Mouse (Mus musculus) neutrophil, adult 83 days (primary cell): ENCODE results near the gene Ptprq. TPM values are rescaled to one million over a fixed set of nuclear protein-coding genes. Genes with fewer than 3 reads are reported as not detected.

ENCODE experiments used
- total RNA-seq, 2 experiments: library from RNA; stranded (reverse); gene quantifications; one replicate each; pipeline ENCODE4 v1.2.4; 2023

Ptprq gene
- total RNA-seq = not detected

DNA sequence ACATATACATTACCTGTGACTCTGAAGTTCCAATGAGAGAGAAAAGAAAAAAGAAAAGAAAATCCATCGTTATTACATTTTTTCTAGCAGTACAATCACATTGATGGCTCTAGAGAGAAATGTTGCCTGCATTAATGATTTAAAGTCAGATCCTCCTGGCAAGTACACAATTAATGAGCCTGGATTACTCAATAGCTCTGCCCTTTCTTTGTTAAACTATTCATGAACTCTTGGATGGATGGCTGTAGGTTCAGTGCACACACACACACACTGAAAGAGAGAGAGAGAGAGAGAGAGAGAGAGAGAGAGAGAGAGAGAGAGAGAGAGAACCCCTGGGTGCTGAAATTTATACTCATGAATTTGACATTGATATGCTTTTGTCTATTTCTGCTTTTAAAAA, at the start of gene Ptprq:
Ptprq (minus strand) TSS at position 246 of the 400 bp plus-strand sequence.

DNA sequence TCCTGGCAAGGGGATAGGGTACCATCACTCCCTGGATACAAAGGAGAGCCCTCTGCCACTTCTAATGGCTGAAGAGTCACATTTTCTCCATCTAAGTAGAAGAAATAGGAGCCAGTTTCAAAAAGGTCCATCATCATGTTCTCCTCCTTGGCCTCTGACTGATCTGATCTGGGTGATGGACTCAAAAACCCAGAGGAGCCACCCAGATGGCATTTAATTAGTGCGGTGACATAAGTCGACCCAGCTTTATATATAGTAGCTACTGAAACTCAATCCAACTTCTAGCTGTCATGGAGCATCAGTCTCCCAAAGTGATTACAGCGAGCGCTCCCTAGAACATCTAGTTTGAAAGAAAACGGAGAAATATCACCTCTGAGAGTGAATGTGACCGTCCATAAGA, 225.3 kb downstream of the Ptprq start, which contains the start of gene Myf6:
Myf6 (minus strand) TSS at position 170 of the 400 bp plus-strand sequence.

GRCm38 (mm10) chr10:107485870-107486269, 234.0 kb downstream of the Ptprq start, which contains the start of gene Myf5:
Gene Myf5 (minus strand): TSS chr10:107486134.

Other genes starting within 250 kb of the Ptprq start
- gene Myf5, start 233.9 kb downstream of the Ptprq start, total RNA-seq = not detected
- gene Myf6, start 225.3 kb downstream of the Ptprq start, total RNA-seq = not detected
- gene Otogl, start 192.1 kb upstream of the Ptprq start, total RNA-seq = under 1 TPM; 0.46 to 0.53 TPM